In genomic region chr15:3582807-3583636, GRCm38 (mm10) we compare ENCODE assay signal across 8 mouse cellular contexts. TPM values are rescaled to one million over a fixed set of nuclear protein-coding genes. Genes with fewer than 3 reads are reported as not detected.
DNase-seq lines count a peak whose midpoint lies in the region; ATAC-seq and TF ChIP-seq lines count a peak whose summit lies in the region.

Gene Ghr, minus strand, starts transcription at chr15:3583492.

- no peak within 1 kb of the TSS for H3K4me3 ChIP-seq in MEL (ENCODE audit: control insufficient read depth in 1 of 2, insufficient read depth in 1 of 2, low read depth in 2 of 2, low read length in 2 of 2)
- H3K4me3 ChIP-seq in lung, embryonic 14.5 days (ENCODE audit: low read depth, low read length), result peak within 1 kb of the TSS; percentile 62

- TF ChIP-seq RAD21 in MEL (IDR thresholded peaks at IDR 0.05; ENCODE audit: low read depth, low read length), result no peak

- no peak for TF ChIP-seq CTCF in MEL (IDR thresholded peaks at IDR 0.05 in 2 of 3, conservative IDR thresholded peaks at IDR 0.05 in 1 of 3; ENCODE audit: control insufficient read depth in 1 of 3, insufficient read depth in 1 of 3, low read depth in 2 of 3, low read length in 3 of 3, poor library complexity in 1 of 3, severe bottlenecking in 1 of 3)
- peak; percentile 82 for TF ChIP-seq CTCF in lung, embryonic 14.5 days (IDR thresholded peaks at IDR 0.05; ENCODE audit: low read depth)

- TF ChIP-seq POLR2A in MEL (IDR thresholded peaks at IDR 0.05; ENCODE audit: control insufficient read depth in 1 of 2, insufficient read depth in 1 of 2, low read depth in 1 of 2, low read length in 2 of 2, poor library complexity in 1 of 2), result no peak

- H3K79me2 ChIP-seq in MEL (ENCODE audit: control insufficient read depth, insufficient read depth, low read length, poor library complexity), result no peaks in the 10 kb centered on the region

- H3K36me3 ChIP-seq in MEL (ENCODE audit: control insufficient read depth in 1 of 2, insufficient read depth in 2 of 2, low read length in 2 of 2), result no peaks in the 10 kb centered on the region
- H3K36me3 ChIP-seq in lung, embryonic 14.5 days (ENCODE audit: insufficient read depth), result no peaks in the 10 kb centered on the region

- no peak within 1 kb of the TSS for H3K27ac ChIP-seq in MEL (ENCODE audit: control insufficient read depth, low read depth, low read length)
- H3K27ac ChIP-seq in lung, embryonic 14.5 days (ENCODE audit: low read depth), result peak within 1 kb of the TSS; percentile 93

- no peaks in the 10 kb centered on the region for H3K9me3 ChIP-seq in MEL (replicated peaks; ENCODE audit: insufficient read depth, low read length)
- no peaks in the 10 kb centered on the region for H3K9me3 ChIP-seq in lung, embryonic 14.5 days (ENCODE audit: low read depth, low read length)

- H3K4me2 ChIP-seq in lung, embryonic 14.5 days, result peak within 1 kb of the TSS; percentile 69

- ATAC-seq in lung, embryonic 14.5 days (ENCODE audit: insufficient read depth), result peak; percentile 84

- TF ChIP-seq EP300 in MEL (IDR thresholded peaks at IDR 0.05; ENCODE audit: low read depth in 1 of 2, low read length in 2 of 2), result no peak

- WGBS in lung, embryonic 14.5 days, result under 1% methylated on average over 50 of the region's 52 CpGs

- DNase-seq in MEL (ENCODE audit: low read depth, low spot score), result peak; percentile 9
- DNase-seq in cerebellum, adult 11-12 months, result peak; percentile 77
- peak; percentile 86 for DNase-seq in forelimb bud, embryonic 11.5 days (ENCODE audit: low read depth, low spot score)
- DNase-seq in heart, postnatal 4 days, result peak; percentile 91
- DNase-seq in layer of hippocampus, adult 8-10 months (ENCODE audit: low spot score in 2 of 2), result peak; percentile 81 to 91
- DNase-seq in lung, embryonic 14.5 days, result peak; percentile 96
- peak; percentile 84 for DNase-seq in ovary, adult 18-20 months (ENCODE audit: low spot score)
- DNase-seq in thymus, postnatal 10 days (ENCODE audit: low spot score in 2 of 2), result peak; percentile 15 to 51

- no peak within 1 kb of the TSS for H3K9ac ChIP-seq in MEL (ENCODE audit: control insufficient read depth, low read depth, low read length, poor library complexity, severe bottlenecking)
- peak within 1 kb of the TSS; percentile 67 for H3K9ac ChIP-seq in lung, embryonic 14.5 days

- no peaks in the 10 kb centered on the region for H3K4me1 ChIP-seq in MEL (ENCODE audit: control insufficient read depth in 1 of 2, insufficient read depth in 2 of 2, low read length in 2 of 2)
- peaks cover 27% of the 10 kb centered on the region for H3K4me1 ChIP-seq in lung, embryonic 14.5 days (ENCODE audit: insufficient read depth)

- H3K27me3 ChIP-seq in MEL (ENCODE audit: control insufficient read depth in 1 of 2, insufficient read depth in 2 of 2, low read length in 2 of 2), result no peaks in the 10 kb centered on the region
- no peaks in the 10 kb centered on the region for H3K27me3 ChIP-seq in lung, embryonic 14.5 days (ENCODE audit: insufficient read depth, low read length)

TF ChIP-seq in MEL, 35 proteins besides CTCF, POLR2A, EP300 and RAD21:
- TF ChIP-seq MEF2A (IDR thresholded peaks at IDR 0.05; ENCODE audit: extremely low read depth, insufficient replicate concordance, low read depth, low read length, poor library complexity, severe bottlenecking), result no peak
- TF ChIP-seq E2F4 (IDR thresholded peaks at IDR 0.05; ENCODE audit: borderline replicate concordance, low read depth, low read length), result no peak
- TF ChIP-seq ZNF384 (IDR thresholded peaks at IDR 0.05; ENCODE audit: low read depth, low read length), result no peak
- no peak for TF ChIP-seq JUND (IDR thresholded peaks at IDR 0.05; ENCODE audit: low read depth, low read length)
- TF ChIP-seq USF2 (IDR thresholded peaks at IDR 0.05; ENCODE audit: borderline replicate concordance in 1 of 2, insufficient read depth in 1 of 2, low read depth in 1 of 2, low read length in 2 of 2), result no peak
- TF ChIP-seq ZKSCAN1 (IDR thresholded peaks at IDR 0.05; ENCODE audit: low read depth, low read length), result no peak
- TF ChIP-seq BHLHE40 (IDR thresholded peaks at IDR 0.05; ENCODE audit: borderline replicate concordance, low read depth, low read length), result no peak
- TF ChIP-seq SMC3 (IDR thresholded peaks at IDR 0.05; ENCODE audit: low read depth, low read length), result no peak
- TF ChIP-seq UBTF (IDR thresholded peaks at IDR 0.05; ENCODE audit: borderline replicate concordance, insufficient read depth, low read depth, low read length), result no peak
- no peak for TF ChIP-seq CHD2 (IDR thresholded peaks at IDR 0.05; ENCODE audit: low read length)
- no peak for TF ChIP-seq SIN3A (IDR thresholded peaks at IDR 0.05; ENCODE audit: low read length)
- no peak for TF ChIP-seq MAFK (IDR thresholded peaks at IDR 0.05; ENCODE audit: borderline replicate concordance, low read depth, low read length)
- TF ChIP-seq ETS1 (IDR thresholded peaks at IDR 0.05; ENCODE audit: low read depth, low read length), result no peak
- no peak for TF ChIP-seq HCFC1 (IDR thresholded peaks at IDR 0.05; ENCODE audit: low read depth, low read length)
- no peak for TF ChIP-seq CHD1 (IDR thresholded peaks at IDR 0.05; ENCODE audit: low read depth, low read length)
- no peak for TF ChIP-seq MYB (IDR thresholded peaks at IDR 0.05; ENCODE audit: low read depth, low read length)
- no peak for TF ChIP-seq TAL1 (IDR thresholded peaks at IDR 0.05; ENCODE audit: low read length)
- no peak for TF ChIP-seq USF1 (IDR thresholded peaks at IDR 0.05; ENCODE audit: low read depth, low read length)

RNA-seq across cellular contexts. Expression of gene Ghr, which starts in this region (rescaled TPM):
- total RNA-seq in MEL (2012; rRNA removed), result not detected in 2 replicates
- polyA plus RNA-seq in MEL (2012; ENCODE audit: insufficient read depth in 1 of 2, insufficient read length in 2 of 2, low read depth in 1 of 2, low replicate concordance in 2 of 2, missing spikeins in 1 of 2), result under 1 TPM in 1 of 2 experiments, not detected in 1; 0.07 TPM
- 100 to 1,000 TPM; 109 to 111 TPM for total RNA-seq in heart, postnatal 4 days (2021)
- total RNA-seq in layer of hippocampus, adult 8-10 months (2022), result 10 to 100 TPM; 10.4 to 16.4 (median 13.4) TPM
- 133 and 139 TPM in 2 replicates for polyA plus RNA-seq in lung, embryonic 14.5 days (2014; fragmentation: Nextera tagmentation; extraction: Ambion mirVana)

Comparison
In these comparisons a context has a peak if more than half of its experiments do, and no peak if none do; other contexts are left out.
1. RNA of gene Ghr (total RNA-seq): 109 to 111 TPM in heart, postnatal 4 days and 10.4 to 16.4 TPM in layer of hippocampus, adult 8-10 months; not detected in MEL; every median in the first group is over 10 times any median in the second.
2. RNA of gene Ghr (total RNA-seq): 109 to 111 TPM in heart, postnatal 4 days; 10.4 to 16.4 TPM in layer of hippocampus, adult 8-10 months; every median in the first group is over 4 times any median in the second.
3. RNA of gene Ghr (polyA plus RNA-seq): 133 to 139 TPM in lung, embryonic 14.5 days; 0.07 TPM in MEL; every median in the first group is over 100 times any median in the second.
4. Peak in DNase-seq in MEL; RNA of the gene not detected or under 1 TPM.
5. DNase-seq: peak in every context shown above with its lines; median percentile 96 in lung, embryonic 14.5 days; 91 in heart, postnatal 4 days; 86 in forelimb bud, embryonic 11.5 days; 86 in layer of hippocampus, adult 8-10 months; 84 in ovary, adult 18-20 months; 77 in cerebellum, adult 11-12 months; 33 in thymus, postnatal 10 days; 9 in MEL.